Mouse (Mus musculus) cerebellum, adult 9-11 months (tissue): ENCODE data around the gene Gamt.
A peak's percentile ranks its signal among the peaks of the same experiment; 100 is the strongest.
"Not testable (repeated sequence)": the region's sequence is repeated elsewhere in the genome, so short reads cannot be mapped to it uniquely, and the experiment has no call there.

ENCODE experiments used
- DNase-seq: peaks from one replicate; pipeline ENCODE4 v3.0.0; 2022

Gamt gene

GRCm38 (mm10) chr10:80226416-80227165, 34.2 kb downstream of the Gamt start, which contains the start of gene Mum1:
Mum1 (plus strand) TSS chr10:80226434.
- DNase-seq = peak; percentile 99

GRCm38 (mm10) chr10:80226071-80226415, 34.8 kb downstream of the Gamt start:
- DNase-seq = no peak

GRCm38 (mm10) chr10:80223137-80223536, 37.7 kb downstream of the Gamt start:
- not testable (repeated sequence) for DNase-seq

- DNase-seq = no peak
Measured at GRCm38 (mm10) chr10:80220676-80221075, 40.1 kb downstream of the Gamt start.

- DNase-seq = no peak
Measured at GRCm38 (mm10) chr10:80215048-80215772, 45.6 kb downstream of the Gamt start.

GRCm38 (mm10) chr10:80211547-80212103, 49.2 kb downstream of the Gamt start:
- DNase-seq = not testable (repeated sequence)

- no peak for DNase-seq
Measured at GRCm38 (mm10) chr10:80208841-80209371, 51.9 kb downstream of the Gamt start.

GRCm38 (mm10) chr10:80208248-80208647, 52.6 kb downstream of the Gamt start:
- no peak for DNase-seq
